Mouse (Mus musculus) limb, embryonic 10.5 days (tissue): Measurements from ENCODE around the gene Gpr142. TPM values are rescaled to one million over a fixed set of nuclear protein-coding genes. Genes with fewer than 3 reads are reported as not detected.

Experiments used
- DNase-seq: peaks from one replicate; pipeline ENCODE4 v3.0.0-alpha.2; 2017; ENCODE audit warnings: low spot score
- H3K27ac ChIP-seq: fragments of 300-500 bp; sonication (generic); 2 replicates; pipeline ENCODE4 v1.5.1; 2016; ENCODE audit warnings: mild to moderate bottlenecking
- H3K27me3 ChIP-seq: fragments of 300-500 bp; sonication (generic); 2 replicates; pipeline ENCODE4 v1.6.1; 2016; ENCODE audit warnings: low read depth, mild to moderate bottlenecking; ENCODE audit not compliant: poor library complexity, severe bottlenecking
- H3K36me3 ChIP-seq: fragments of 300-500 bp; sonication (generic); 2 replicates; pipeline ENCODE4 v1.6.1; 2016; ENCODE audit warnings: mild to moderate bottlenecking, moderate library complexity
- H3K4me1 ChIP-seq: fragments of 300-500 bp; sonication (generic); 2 replicates; pipeline ENCODE4 v1.6.1; 2016
- H3K4me3 ChIP-seq: fragments of 300-500 bp; sonication (generic); 2 replicates; pipeline ENCODE4 v1.5.1; 2016; ENCODE audit warnings: mild to moderate bottlenecking, moderate library complexity
- H3K9me3 ChIP-seq: fragments of 300-500 bp; sonication (generic); replicated peaks from 2 replicates; pipeline ENCODE4 v1.6.1; 2016; ENCODE audit warnings: mild to moderate bottlenecking
- WGBS: fragments of 180-500 bp; shearing (Covaris S2); methylation state at CpG from one replicate; pipeline ENCODE4 v1.1.7; 2016; 5-methylcytosine and 5-hydroxymethylcytosine counted together
- polyA plus RNA-seq: library from polyadenylated mRNA; unstranded; fragments of >200 nt; fragmentation: Nextera tagmentation; extraction: Ambion mirVana; gene quantifications from 2 replicates; pipeline ENCODE4 v1.2.1, GENCODE M21; 2016

Gene Gpr142
- polyA plus RNA-seq, 1 experiment from 2014 or later: not detected

- Histone ChIP-seq H3K36me3 (no peaks in the 10 kb centered on the region), H3K27me3 (peaks cover 100% of the 10 kb centered on the region), H3K4me1 (peaks cover 48% of the 10 kb centered on the region), H3K4me3 (peak overlapping the region; percentile 54), H3K27ac (no peak overlapping the region), H3K9me3 (no peaks in the 10 kb centered on the region)
- no peak for DNase-seq
- WGBS: 3% methylated on average over 50 of the region's 50 CpGs
These were observed 7.3 kb upstream of the Gpr142 start for GRCm38 (mm10) chr11:114791351-114791889.

GRCm38 (mm10) chr11:114791891-114792411, 6.8 kb upstream of the Gpr142 start:
- peak overlapping the region; percentile 54 for H3K4me3 ChIP-seq
- under 1% methylated on average over 58 of the region's 59 CpGs for WGBS
- H3K4me1 ChIP-seq: peaks cover 45% of the 10 kb centered on the region
- H3K27me3 ChIP-seq: peaks cover 100% of the 10 kb centered on the region
- peak overlapping the region; percentile 27; the same call in 1 of the 2 replicates for H3K27ac ChIP-seq
- no peaks in the 10 kb centered on the region for H3K9me3 ChIP-seq
- DNase-seq: peak; percentile 60
- no peaks in the 10 kb centered on the region for H3K36me3 ChIP-seq

- Histone ChIP-seq H3K36me3 (no peaks in the 10 kb centered on the region), H3K27me3 (peaks cover 94% of the 10 kb centered on the region), H3K9me3 (no peaks in the 10 kb centered on the region), H3K4me1 (peaks cover 45% of the 10 kb centered on the region), H3K27ac (no peak overlapping the region), H3K4me3 (no peak overlapping the region)
- no peak for DNase-seq
- 47% methylated on average over 5 of the region's 5 CpGs for WGBS
These were observed 5.7 kb upstream of the Gpr142 start for GRCm38 (mm10) chr11:114792931-114793494.

- peaks cover 43% of the 10 kb centered on the region for H3K4me1 ChIP-seq
These were observed 4.7 kb upstream of the Gpr142 start for GRCm38 (mm10) chr11:114793868-114794545.

GRCm38 (mm10) chr11:114794691-114795090, 4.0 kb upstream of the Gpr142 start:
- H3K9me3 ChIP-seq: no peaks in the 10 kb centered on the region
- H3K4me3 ChIP-seq: no peak overlapping the region
- WGBS: 53% methylated on average over 4 of the region's 4 CpGs
- H3K27ac ChIP-seq: no peak overlapping the region
- H3K4me1 ChIP-seq: peaks cover 36% of the 10 kb centered on the region
- no peak for DNase-seq
- peaks cover 77% of the 10 kb centered on the region for H3K27me3 ChIP-seq
- H3K36me3 ChIP-seq: no peaks in the 10 kb centered on the region

More at GRCm38 (mm10) chr11:114793868-114794545, 4.7 kb upstream of the Gpr142 start:
- no peaks in the 10 kb centered on the region for H3K9me3 ChIP-seq
- peaks cover 84% of the 10 kb centered on the region for H3K27me3 ChIP-seq
- no peaks in the 10 kb centered on the region for H3K36me3 ChIP-seq
- H3K27ac ChIP-seq: no peak overlapping the region
- no peak for DNase-seq
- H3K4me3 ChIP-seq: no peak overlapping the region
- 71% methylated on average over 19 of the region's 19 CpGs for WGBS

- Histone ChIP-seq H3K4me3 (peak overlapping the region; percentile 46), H3K36me3 (no peaks in the 10 kb centered on the region), H3K27me3 (peaks cover 71% of the 10 kb centered on the region), H3K9me3 (no peaks in the 10 kb centered on the region), H3K27ac (peak overlapping the region; percentile 39; the same call in 1 of the 2 replicates), H3K4me1 (peaks cover 36% of the 10 kb centered on the region)
- DNase-seq: peak; percentile 56
- WGBS: under 1% methylated on average over 7 of the region's 7 CpGs
These were observed 3.4 kb upstream of the Gpr142 start for GRCm38 (mm10) chr11:114795231-114795746.

- Histone ChIP-seq H3K4me1 (peaks cover 36% of the 10 kb centered on the region), H3K4me3 (peak within 1 kb of the TSS; percentile 46), H3K27me3 (peaks cover 65% of the 10 kb centered on the region), H3K36me3 (no peaks in the 10 kb centered on the region), H3K27ac (peak within 1 kb of the TSS; percentile 39; the same call in 1 of the 2 replicates), H3K9me3 (no peaks in the 10 kb centered on the region)
- DNase-seq: no peak
- WGBS: 4% methylated on average over 4 of the region's 4 CpGs
These were observed 2.8 kb upstream of the Gpr142 start, which contains the start of gene Btbd17 for GRCm38 (mm10) chr11:114795848-114796322. Btbd17 (minus strand) TSS chr11:114795945.

GRCm38 (mm10) chr11:114797176-114797575, 1.5 kb upstream of the Gpr142 start:
- Histone ChIP-seq H3K9me3 (no peaks in the 10 kb centered on the region), H3K4me1 (peaks cover 23% of the 10 kb centered on the region), H3K36me3 (no peaks in the 10 kb centered on the region), H3K27me3 (peaks cover 53% of the 10 kb centered on the region), H3K4me3 (no peak overlapping the region), H3K27ac (no peak overlapping the region)
- WGBS: 90% methylated on average over 7 of the region's 7 CpGs
- DNase-seq: no peak

GRCm38 (mm10) chr11:114797981-114798380, 743 bp upstream of the Gpr142 start:
- 88% methylated on average over 3 of the region's 3 CpGs for WGBS
- no peak overlapping the region for H3K4me3 ChIP-seq
- H3K4me1 ChIP-seq: peaks cover 27% of the 10 kb centered on the region
- no peaks in the 10 kb centered on the region for H3K9me3 ChIP-seq
- no peak for DNase-seq
- H3K27me3 ChIP-seq: peaks cover 46% of the 10 kb centered on the region
- H3K27ac ChIP-seq: no peak overlapping the region
- no peaks in the 10 kb centered on the region for H3K36me3 ChIP-seq

- 83% methylated on average over 1 of the region's 1 CpGs for WGBS
- DNase-seq: no peak
- no peak overlapping the region for H3K4me3 ChIP-seq
- no peaks in the 10 kb centered on the region for H3K36me3 ChIP-seq
- H3K4me1 ChIP-seq: peaks cover 12% of the 10 kb centered on the region
- no peak overlapping the region for H3K27ac ChIP-seq
- H3K27me3 ChIP-seq: peaks cover 25% of the 10 kb centered on the region
- H3K9me3 ChIP-seq: no peaks in the 10 kb centered on the region
These were observed 3.2 kb downstream of the Gpr142 start for GRCm38 (mm10) chr11:114801906-114802305.

- Histone ChIP-seq H3K4me3 (no peak overlapping the region), H3K27me3 (peaks cover 19% of the 10 kb centered on the region), H3K27ac (peak overlapping the region; percentile 42), H3K9me3 (no peaks in the 10 kb centered on the region), H3K4me1 (peaks cover 19% of the 10 kb centered on the region), H3K36me3 (no peaks in the 10 kb centered on the region)
- 68% methylated on average over 15 of the region's 15 CpGs for WGBS
- no peak for DNase-seq
These were observed 4.0 kb downstream of the Gpr142 start for GRCm38 (mm10) chr11:114802540-114803267.

GRCm38 (mm10) chr11:114803990-114804389, 5.3 kb downstream of the Gpr142 start:
- H3K27ac ChIP-seq: no peak overlapping the region
- H3K4me1 ChIP-seq: peaks cover 27% of the 10 kb centered on the region
- H3K36me3 ChIP-seq: no peaks in the 10 kb centered on the region
- 65% methylated on average over 8 of the region's 8 CpGs for WGBS
- no peaks in the 10 kb centered on the region for H3K9me3 ChIP-seq
- no peak overlapping the region for H3K4me3 ChIP-seq
- DNase-seq: no peak
- H3K27me3 ChIP-seq: peaks cover 19% of the 10 kb centered on the region
